Mouse (Mus musculus): Measurements from ENCODE around the gene Dpp7. TPM values are rescaled to one million over a fixed set of nuclear protein-coding genes. Genes with fewer than 3 reads are reported as not detected.

Gene Dpp7
- total RNA-seq, 1 experiment: 60.2 TPM

DNA sequence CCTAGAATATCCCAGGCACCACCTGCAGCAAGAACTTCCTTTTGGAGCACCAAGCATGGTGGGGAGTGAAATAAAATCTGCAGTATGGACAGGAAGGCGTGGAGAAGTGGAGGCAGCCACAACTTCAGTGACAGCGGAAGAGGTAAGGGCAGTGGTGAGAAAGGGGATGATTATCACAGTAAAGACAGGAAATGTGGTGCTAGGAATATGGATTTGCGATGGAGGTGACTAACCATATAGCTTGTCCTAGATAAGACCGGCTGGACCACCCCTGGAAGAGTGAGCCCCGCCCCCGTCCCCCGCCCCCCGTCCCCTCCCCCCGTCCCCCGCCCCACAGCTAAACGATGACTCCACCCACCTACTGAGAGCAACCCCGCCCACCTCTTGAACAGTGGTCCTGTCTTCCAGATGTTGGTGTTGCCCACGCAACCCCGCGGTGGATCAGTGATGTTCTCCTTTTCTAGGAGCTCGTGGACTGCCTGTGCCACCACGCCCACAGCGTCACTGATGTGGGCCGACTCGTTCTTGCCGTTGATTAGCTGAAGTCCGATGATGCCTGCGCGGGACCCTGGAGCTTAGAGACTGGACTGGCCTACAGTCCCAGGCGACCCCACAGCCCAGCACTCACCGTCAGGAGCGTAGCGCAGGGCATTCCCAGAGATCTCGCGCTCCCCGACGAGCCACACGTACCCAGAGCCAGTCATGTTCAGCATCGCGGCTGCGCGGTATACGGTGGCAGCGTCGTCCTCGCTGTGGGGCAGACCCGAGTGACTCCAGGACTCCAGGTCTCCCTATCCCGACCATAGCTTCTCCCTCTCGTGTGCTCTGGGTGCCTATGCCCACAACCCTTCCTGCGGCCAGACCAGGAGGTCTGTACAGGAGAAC lies 51.3 kb downstream of the Dpp7 start:
- Histone ChIP-seq H3K9ac (ENCODE audit: insufficient read depth, low read depth, low read length, poor library complexity, severe bottlenecking) (peak overlapping the region; percentile 57), H3K27ac (ENCODE audit: insufficient read depth, low read depth, low read length, poor library complexity, severe bottlenecking) (no peak overlapping the region), H3K4me1 (ENCODE audit: control insufficient read depth in 2 of 2, insufficient read depth in 2 of 2, low read length in 2 of 2, poor library complexity in 1 of 2) (peaks cover 0 to 3% of the 10 kb centered on the region in 2 experiments; a peak in 1 of 4 replicates), H3K9me3 (ENCODE audit: control insufficient read depth, insufficient read depth, low read depth, low read length) (no peaks in the 10 kb centered on the region), H3K36me3 (ENCODE audit: control insufficient read depth, insufficient read depth, low read length, poor library complexity, severe bottlenecking) (peaks cover 2% of the 10 kb centered on the region; the same call in 1 of the 2 replicates), H3K4me3 (ENCODE audit: insufficient read depth in 1 of 2, low read depth in 1 of 2, low read length in 2 of 2, poor library complexity in 1 of 2, severe bottlenecking in 1 of 2) (peak overlapping the region; percentile 53 to 56)
- TF ChIP-seq ZNF384 (IDR thresholded peaks at IDR 0.05; ENCODE audit: low read depth, low read length) (no peak), CHD2 (IDR thresholded peaks at IDR 0.05; ENCODE audit: low read depth, low read length) (no peak), MAFK (IDR thresholded peaks at IDR 0.05; ENCODE audit: insufficient read depth, low read depth, low read length) (no peak), ZC3H11A (IDR thresholded peaks at IDR 0.05; ENCODE audit: borderline replicate concordance, low read depth, low read length) (no peak), HCFC1 (IDR thresholded peaks at IDR 0.05; ENCODE audit: borderline replicate concordance, insufficient read depth, low read length) (no peak)
- in situ Hi-C loops (cut with MboI; ENCODE audit: low sequenced_read_pairs in 2 of 2, unreplicated experiment in 2 of 2): no loop called here
- no peak for DNase-seq (ENCODE audit: low read depth, low spot score)

DNA sequence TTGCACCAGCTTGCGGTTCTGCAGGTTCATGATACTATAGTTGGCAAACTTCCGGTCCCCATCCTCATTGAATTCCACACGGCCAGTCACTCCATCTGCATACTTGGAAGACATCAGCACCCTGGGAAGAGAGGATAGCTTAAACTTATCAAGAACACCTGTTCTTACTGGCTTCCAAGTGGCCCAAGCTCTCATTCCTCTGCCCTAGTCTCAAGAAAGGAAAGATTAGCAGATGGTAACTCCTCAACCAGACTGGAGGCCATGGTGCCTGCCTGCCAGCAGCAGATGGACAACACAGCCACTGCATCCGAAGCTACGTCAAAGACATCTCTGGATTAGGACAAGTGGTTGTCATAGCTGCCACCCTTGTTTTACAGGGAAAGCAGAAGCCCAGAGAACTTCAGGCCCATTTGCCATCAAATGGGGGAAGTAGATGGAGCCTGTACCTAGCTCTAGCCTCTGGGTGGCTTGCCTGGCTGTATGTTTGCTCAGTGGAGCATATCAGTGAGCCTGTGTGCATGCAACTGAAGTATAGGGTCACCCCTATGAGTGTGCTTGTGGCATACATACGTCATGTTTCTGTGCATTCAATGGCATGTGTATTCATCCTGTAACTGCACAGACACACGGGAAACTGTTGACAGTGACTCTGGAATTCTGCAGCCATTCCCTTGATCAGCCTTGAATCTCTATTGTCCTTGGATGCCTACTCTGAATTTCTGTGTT lies 52.1 kb downstream of the Dpp7 start:
- Histone ChIP-seq H3K36me3 (ENCODE audit: control insufficient read depth, insufficient read depth, low read length, poor library complexity, severe bottlenecking) (peaks cover 2% of the 10 kb centered on the region; the same call in 1 of the 2 replicates), H3K4me3 (ENCODE audit: insufficient read depth in 1 of 2, low read depth in 1 of 2, low read length in 2 of 2, poor library complexity in 1 of 2, severe bottlenecking in 1 of 2) (no peak overlapping the region), H3K4me1 (ENCODE audit: control insufficient read depth in 2 of 2, insufficient read depth in 2 of 2, low read length in 2 of 2, poor library complexity in 1 of 2) (peaks cover 0 to 3% of the 10 kb centered on the region in 2 experiments; a peak in 1 of 4 replicates), H3K27ac (ENCODE audit: insufficient read depth, low read depth, low read length, poor library complexity, severe bottlenecking) (no peak overlapping the region), H3K9me3 (ENCODE audit: control insufficient read depth, insufficient read depth, low read depth, low read length) (no peaks in the 10 kb centered on the region), H3K9ac (ENCODE audit: insufficient read depth, low read depth, low read length, poor library complexity, severe bottlenecking) (no peak overlapping the region)
- in situ Hi-C loops (cut with MboI; ENCODE audit: low sequenced_read_pairs in 2 of 2, unreplicated experiment in 2 of 2): no loop called here
- no peak for DNase-seq (ENCODE audit: low read depth, low spot score)
- no peak for TF ChIP-seq ZNF384 (IDR thresholded peaks at IDR 0.05; ENCODE audit: low read depth, low read length)
- TF ChIP-seq MAFK (IDR thresholded peaks at IDR 0.05; ENCODE audit: insufficient read depth, low read depth, low read length): no peak
- TF ChIP-seq HCFC1 (IDR thresholded peaks at IDR 0.05; ENCODE audit: borderline replicate concordance, insufficient read depth, low read length): no peak
- no peak for TF ChIP-seq CHD2 (IDR thresholded peaks at IDR 0.05; ENCODE audit: low read depth, low read length)
- no peak for TF ChIP-seq ZC3H11A (IDR thresholded peaks at IDR 0.05; ENCODE audit: borderline replicate concordance, low read depth, low read length)

DNA sequence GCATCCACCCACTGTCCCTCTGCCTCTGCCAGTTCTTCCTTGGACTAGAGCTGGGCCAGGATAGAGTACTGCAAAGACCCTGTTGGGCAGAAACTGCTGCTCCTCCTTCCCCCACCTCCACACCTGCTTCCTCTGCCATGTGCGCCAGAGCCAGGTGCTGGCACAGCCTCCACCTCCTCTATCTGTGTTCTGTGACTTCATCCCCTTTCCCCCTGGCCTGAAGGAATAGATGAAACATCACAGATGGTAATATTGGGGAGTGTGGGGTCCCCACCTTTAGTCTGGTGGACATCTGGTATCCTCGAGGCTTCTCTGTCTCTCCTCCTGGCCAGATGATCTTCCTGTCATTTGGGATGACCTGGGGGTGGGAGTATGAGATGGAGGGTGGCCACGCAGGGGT lies 52.7 kb downstream of the Dpp7 start:
- DNase-seq (ENCODE audit: low read depth, low spot score): no peak
- H3K9ac ChIP-seq (ENCODE audit: insufficient read depth, low read depth, low read length, poor library complexity, severe bottlenecking): no peak overlapping the region
- peaks cover 0 to 3% of the 10 kb centered on the region in 2 experiments; a peak in 1 of 4 replicates for H3K4me1 ChIP-seq (ENCODE audit: control insufficient read depth in 2 of 2, insufficient read depth in 2 of 2, low read length in 2 of 2, poor library complexity in 1 of 2)
- TF ChIP-seq HCFC1 (IDR thresholded peaks at IDR 0.05; ENCODE audit: borderline replicate concordance, insufficient read depth, low read length): no peak
- no peak for TF ChIP-seq ZC3H11A (IDR thresholded peaks at IDR 0.05; ENCODE audit: borderline replicate concordance, low read depth, low read length)
- no peak for TF ChIP-seq ZNF384 (IDR thresholded peaks at IDR 0.05; ENCODE audit: low read depth, low read length)
- no peak for TF ChIP-seq MAFK (IDR thresholded peaks at IDR 0.05; ENCODE audit: insufficient read depth, low read depth, low read length)
- no peak for TF ChIP-seq CHD2 (IDR thresholded peaks at IDR 0.05; ENCODE audit: low read depth, low read length)
- in situ Hi-C loops (cut with MboI; ENCODE audit: low sequenced_read_pairs in 2 of 2, unreplicated experiment in 2 of 2): no loop called here
- no peaks in the 10 kb centered on the region for H3K9me3 ChIP-seq (ENCODE audit: control insufficient read depth, insufficient read depth, low read depth, low read length)
- H3K4me3 ChIP-seq (ENCODE audit: insufficient read depth in 1 of 2, low read depth in 1 of 2, low read length in 2 of 2, poor library complexity in 1 of 2, severe bottlenecking in 1 of 2): no peak overlapping the region
- H3K27ac ChIP-seq (ENCODE audit: insufficient read depth, low read depth, low read length, poor library complexity, severe bottlenecking): no peak overlapping the region
- H3K36me3 ChIP-seq (ENCODE audit: control insufficient read depth, insufficient read depth, low read length, poor library complexity, severe bottlenecking): peaks cover 2% of the 10 kb centered on the region; the same call in 1 of the 2 replicates

Other genes with a start within 250 kb of the Dpp7 start
- gene Nrarp, start 175.6 kb downstream of the Dpp7 start, total RNA-seq (2012; rRNA removed): 1.9 and 2.1 TPM in 2 replicates
- gene Tor4a, start 159.5 kb downstream of the Dpp7 start, total RNA-seq (2012; rRNA removed): 11.1 and 17.0 TPM in 2 replicates
- gene Nelfb, start 144.9 kb downstream of the Dpp7 start, total RNA-seq (2012; rRNA removed): 50.9 and 60.9 TPM in 2 replicates
- gene Stpg3, start 141.7 kb downstream of the Dpp7 start, total RNA-seq (2012; rRNA removed): 0.45 and 1.1 TPM in 2 replicates
- gene Fam166a, start 137.6 kb downstream of the Dpp7 start, total RNA-seq (2012; rRNA removed): 0.49 and 0.74 TPM in 2 replicates
- 745 and 819 TPM in 2 replicates for gene Tubb4b, start 131.7 kb downstream of the Dpp7 start, total RNA-seq (2012; rRNA removed)
- 0.67 and 1.8 TPM in 2 replicates for gene Slc34a3, start 122.0 kb downstream of the Dpp7 start, total RNA-seq (2012; rRNA removed)
- gene Rnf224, start 119.6 kb downstream of the Dpp7 start, total RNA-seq (2012; rRNA removed): 0.18 and 0.21 TPM in 2 replicates
- gene Rnf208, start 114.1 kb downstream of the Dpp7 start, total RNA-seq (2012; rRNA removed): 4.8 and 6.1 TPM in 2 replicates
- 0.58 and 0.63 TPM in 2 replicates for gene Cysrt1, start 113.9 kb downstream of the Dpp7 start, total RNA-seq (2012; rRNA removed)
- 14.5 and 32.9 TPM in 2 replicates for gene AL732309.1, start 109.5 kb downstream of the Dpp7 start, total RNA-seq (2012; rRNA removed)
- gene Tmem203, start 100.9 kb downstream of the Dpp7 start, total RNA-seq (2012; rRNA removed): 20.2 and 27.8 TPM in 2 replicates
- 21.6 and 31.4 TPM in 2 replicates for gene Tprn, start 93.7 kb downstream of the Dpp7 start, total RNA-seq (2012; rRNA removed)
- gene Ssna1, start 83.9 kb downstream of the Dpp7 start, total RNA-seq (2012; rRNA removed): 52.4 and 70.6 TPM in 2 replicates
- gene Anapc2, start 83.9 kb downstream of the Dpp7 start, total RNA-seq (2012; rRNA removed): 25.2 and 30.8 TPM in 2 replicates
- gene Tmem210, start 68.2 kb downstream of the Dpp7 start, total RNA-seq (2012; rRNA removed): not detected in 2 replicates
- 0.21 TPM in 1 of 2 replicates, not detected in the other for gene Lrrc26, start 66.4 kb downstream of the Dpp7 start, total RNA-seq (2012; rRNA removed)
- 2.5 and 8.3 TPM in 2 replicates for gene Grin1, start 37.2 kb downstream of the Dpp7 start, total RNA-seq (2012; rRNA removed)
- gene Man1b1, start 24.0 kb downstream of the Dpp7 start, total RNA-seq (2012; rRNA removed): 73.0 and 100 TPM in 2 replicates
- gene Uap1l1, start 9.3 kb upstream of the Dpp7 start, total RNA-seq (2012; rRNA removed): 18.7 and 22.0 TPM in 2 replicates
- 34.4 and 53.8 TPM in 2 replicates for gene Sapcd2, start 16.0 kb upstream of the Dpp7 start, total RNA-seq (2012; rRNA removed)
- gene Entpd2, start 39.5 kb upstream of the Dpp7 start, total RNA-seq (2012; rRNA removed): 0.76 and 2.4 TPM in 2 replicates
- 28.3 and 43.8 TPM in 2 replicates for gene Npdc1, start 43.0 kb upstream of the Dpp7 start, total RNA-seq (2012; rRNA removed)
- gene Fut7, start 66.9 kb upstream of the Dpp7 start, total RNA-seq (2012; rRNA removed): 0.37 TPM in 1 of 2 replicates, not detected in the other
- 12.6 and 21.9 TPM in 2 replicates for gene Abca2, start 72.3 kb upstream of the Dpp7 start, total RNA-seq (2012; rRNA removed)
- gene Clic3, start 100.5 kb upstream of the Dpp7 start, total RNA-seq (2012; rRNA removed): 0.32 and 1.5 TPM in 2 replicates
- 4.8 and 7.2 TPM in 2 replicates for gene Paxx, start 104.7 kb upstream of the Dpp7 start, total RNA-seq (2012; rRNA removed)
- gene Ptgds, start 113.7 kb upstream of the Dpp7 start, total RNA-seq (2012; rRNA removed): 0.98 and 1.3 TPM in 2 replicates
- gene Lcn12, start 137.6 kb upstream of the Dpp7 start, total RNA-seq (2012; rRNA removed): not detected in 2 replicates
- 24.5 and 33.3 TPM in 2 replicates for gene Fbxw5, start 144.4 kb upstream of the Dpp7 start, total RNA-seq (2012; rRNA removed)
- 2.1 and 4.7 TPM in 2 replicates for gene C8g, start 145.4 kb upstream of the Dpp7 start, total RNA-seq (2012; rRNA removed)
- 7.9 and 9.1 TPM in 2 replicates for gene Traf2, start 190.6 kb upstream of the Dpp7 start, total RNA-seq (2012; rRNA removed)
- 142 and 179 TPM in 2 replicates for gene Edf1, start 201.5 kb upstream of the Dpp7 start, total RNA-seq (2012; rRNA removed)
- 4.1 and 9.7 TPM in 2 replicates for gene Mamdc4, start 218.5 kb upstream of the Dpp7 start, total RNA-seq (2012; rRNA removed)
- 29.9 and 39.4 TPM in 2 replicates for gene Phpt1, start 218.9 kb upstream of the Dpp7 start, total RNA-seq (2012; rRNA removed)
- 0.36 and 1.2 TPM in 2 replicates for gene Ajm1, start 225.4 kb upstream of the Dpp7 start, total RNA-seq (2012; rRNA removed)

Data from ES-E14 (cell line).